Mouse (Mus musculus) hindbrain, embryonic 16.5 days (tissue): ENCODE data around the gene Cd70. TPM values are rescaled to one million over a fixed set of nuclear protein-coding genes. Genes with fewer than 3 reads are reported as not detected.

ENCODE experiments used
- ATAC-seq: fragments of 200-750 bp; cut with Nextera tagmentation; 2 replicates; pipeline ENCODE4 v1.8.0; 2017; ENCODE audit warnings: moderate TSS enrichment, moderate library complexity
- H3K27ac ChIP-seq: fragments of 300-500 bp; sonication (generic); 2 replicates; pipeline ENCODE4 v1.5.1; 2014; ENCODE audit warnings: low read depth, mild to moderate bottlenecking, control low read depth, low read length, moderate library complexity
- H3K27me3 ChIP-seq: fragments of 300-500 bp; sonication (generic); replicated peaks from 2 replicates; pipeline ENCODE4 v1.6.1; 2014; ENCODE audit warnings: low read length; ENCODE audit not compliant: control insufficient read depth, insufficient read depth
- H3K36me3 ChIP-seq: fragments of 300-500 bp; sonication (generic); 2 replicates; pipeline ENCODE4 v1.6.1; 2014; ENCODE audit warnings: mild to moderate bottlenecking, low read length, moderate library complexity, mixed read lengths; ENCODE audit not compliant: control insufficient read depth, insufficient read depth
- H3K4me1 ChIP-seq: fragments of 300-500 bp; sonication (generic); 2 replicates; pipeline ENCODE4 v1.6.1; 2014; ENCODE audit warnings: low read depth, low read length; ENCODE audit not compliant: control insufficient read depth, insufficient read depth
- H3K4me2 ChIP-seq: fragments of 300-500 bp; sonication (generic); 2 replicates; pipeline ENCODE4 v1.6.1; 2014; ENCODE audit warnings: mild to moderate bottlenecking, low read length, control low read depth, moderate library complexity
- H3K4me3 ChIP-seq: fragments of 300-500 bp; sonication (generic); 2 replicates; pipeline ENCODE4 v1.5.1; 2014; ENCODE audit warnings: mild to moderate bottlenecking, low read length, control low read depth, moderate library complexity
- H3K9ac ChIP-seq: fragments of 300-500 bp; sonication (generic); 2 replicates; pipeline ENCODE4 v1.6.1; 2014; ENCODE audit warnings: low read depth, mild to moderate bottlenecking, control low read depth, low read length, moderate library complexity
- H3K9me3 ChIP-seq: fragments of 300-500 bp; sonication (generic); 2 replicates; pipeline ENCODE4 v1.6.1; 2014; ENCODE audit warnings: mild to moderate bottlenecking, low read length, moderate library complexity; ENCODE audit not compliant: control insufficient read depth
- WGBS: fragments of 180-500 bp; shearing (Covaris S2); extraction: QIAGEN DNeasy Blood & Tissue Kit; methylation state at CpG from one replicate; pipeline ENCODE4 v1.1.7; 2014; 5-methylcytosine and 5-hydroxymethylcytosine counted together
- polyA plus RNA-seq: library from polyadenylated mRNA; unstranded; fragments of >200 nt; fragmentation: Nextera tagmentation; extraction: Ambion mirVana; gene quantifications from 2 replicates; pipeline ENCODE4 v1.2.1, GENCODE M21; 2015

The Cd70 gene
- 1.9 and 2.1 TPM in 2 replicates for polyA plus RNA-seq

DNA sequence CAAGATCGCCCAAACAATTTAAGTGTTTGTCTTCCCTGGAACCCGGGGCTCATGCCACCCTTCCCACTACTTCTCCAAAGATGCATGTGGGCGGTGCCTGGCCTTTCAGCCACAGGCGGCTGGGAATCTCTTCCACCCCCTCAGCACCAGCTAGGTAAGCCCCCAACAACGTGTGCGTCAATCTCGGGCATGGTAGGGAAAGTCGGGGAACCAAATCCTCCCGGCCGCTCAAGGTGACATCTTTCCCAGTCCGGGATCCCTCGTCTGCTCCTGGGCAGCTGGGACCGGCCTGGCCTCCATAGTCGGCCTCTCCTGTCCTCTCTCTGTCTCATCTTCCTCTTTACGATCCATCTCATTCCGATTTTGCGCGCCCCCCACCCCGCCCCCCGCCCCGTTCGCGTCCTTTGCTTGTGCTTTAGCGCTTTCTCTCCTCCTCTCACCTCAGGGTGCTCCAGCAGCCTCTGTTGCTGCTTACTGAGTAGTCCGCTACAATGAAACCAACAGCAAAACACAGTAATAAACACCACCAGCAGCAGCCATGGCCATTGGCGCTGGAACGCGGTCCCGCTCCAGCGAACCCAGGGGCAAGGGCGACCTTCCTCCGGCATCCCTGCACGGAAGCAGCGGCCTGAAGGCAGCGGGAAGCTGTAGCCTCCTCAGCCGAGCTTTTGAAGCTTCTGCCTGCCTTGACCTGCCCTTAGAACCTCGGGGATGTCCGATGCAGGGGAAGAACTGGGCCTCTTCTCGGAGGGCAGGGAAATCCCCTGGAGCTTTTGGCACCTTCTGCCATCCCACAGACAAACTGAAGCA is at the start of gene Cd70:
Gene Cd70 (minus strand): TSS at position 784 of the 810 bp plus-strand sequence.
- no peaks in the 10 kb centered on the region for H3K9me3 ChIP-seq
- H3K4me2 ChIP-seq, result peak within 1 kb of the TSS; percentile 74
- peak within 1 kb of the TSS; percentile 63 for H3K9ac ChIP-seq
- peak within 1 kb of the TSS; percentile 40 for H3K4me3 ChIP-seq
- peaks cover 10% of the 10 kb centered on the region for H3K27me3 ChIP-seq
- WGBS, result 3% methylated on average over 39 of the region's 39 CpGs
- ATAC-seq, result peak; percentile 73
- H3K27ac ChIP-seq, result no peak within 1 kb of the TSS
- H3K4me1 ChIP-seq, result peaks cover 8% of the 10 kb centered on the region; the same call in 1 of the 2 replicates
- H3K36me3 ChIP-seq, result no peaks in the 10 kb centered on the region

DNA sequence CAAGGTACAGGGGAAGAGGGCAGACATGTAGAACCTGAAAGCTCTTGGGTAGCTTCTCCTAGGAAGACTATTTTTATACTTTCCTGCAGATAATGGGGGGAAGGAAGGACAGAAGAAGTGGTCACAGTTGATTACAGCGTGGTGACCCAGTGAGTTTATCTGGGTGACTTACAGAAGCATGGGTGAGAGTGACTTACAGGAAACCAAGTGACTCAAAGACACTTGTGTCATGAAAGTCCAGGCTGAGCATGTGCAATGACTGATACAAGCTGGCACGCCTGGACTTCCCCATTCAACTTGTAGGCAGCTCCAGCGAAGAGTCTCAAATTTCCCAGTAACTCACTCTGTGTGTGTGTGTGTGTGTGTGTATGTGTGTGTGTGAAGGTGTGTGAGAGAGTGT is 48.7 kb upstream of the Cd70 start:
- Histone ChIP-seq H3K9me3 (no peaks in the 10 kb centered on the region), H3K9ac (no peak overlapping the region), H3K36me3 (no peaks in the 10 kb centered on the region), H3K4me3 (no peak overlapping the region), H3K27ac (no peak overlapping the region), H3K4me2 (no peak overlapping the region), H3K27me3 (no peaks in the 10 kb centered on the region), H3K4me1 (no peaks in the 10 kb centered on the region)
- 78% methylated on average over 3 of the region's 3 CpGs for WGBS
- no peak for ATAC-seq

DNA sequence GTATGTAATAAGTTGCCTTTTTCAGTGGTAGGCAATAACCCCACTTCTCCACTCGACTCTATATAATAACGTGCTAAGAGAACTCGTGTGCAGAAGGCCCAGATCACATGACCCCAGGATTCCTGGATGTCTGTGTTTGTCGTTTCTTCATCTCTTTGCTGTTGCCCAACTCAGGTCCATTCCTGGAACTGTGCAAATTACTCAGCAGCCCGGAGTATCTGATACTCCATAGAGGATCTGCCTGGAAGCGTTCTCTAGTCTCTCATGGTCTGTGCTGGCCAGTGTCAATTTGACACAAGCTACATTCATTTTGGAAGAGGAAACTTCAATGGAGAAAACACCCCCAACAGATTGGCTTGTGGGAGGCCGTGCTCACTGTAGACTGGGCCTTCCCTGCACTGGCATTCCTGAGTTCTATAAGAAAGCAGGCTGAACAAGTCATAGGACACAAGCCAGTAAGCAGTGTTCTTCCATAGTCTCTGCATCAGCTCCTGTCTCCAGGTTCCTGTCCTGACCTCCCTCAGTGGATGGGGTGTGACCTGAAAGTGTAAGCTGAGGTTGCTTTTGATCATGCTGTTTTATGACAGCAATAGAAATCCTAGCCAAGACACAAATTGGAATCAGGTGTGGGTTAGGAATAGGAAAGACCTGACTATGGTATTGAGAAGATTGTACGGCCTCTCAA is 45.9 kb upstream of the Cd70 start:
- Histone ChIP-seq H3K27me3 (no peaks in the 10 kb centered on the region), H3K9ac (no peak overlapping the region), H3K9me3 (no peaks in the 10 kb centered on the region), H3K36me3 (no peaks in the 10 kb centered on the region), H3K4me3 (no peak overlapping the region), H3K27ac (no peak overlapping the region), H3K4me1 (no peaks in the 10 kb centered on the region), H3K4me2 (no peak overlapping the region)
- 88% methylated on average over 8 of the region's 8 CpGs for WGBS
- no peak for ATAC-seq

DNA sequence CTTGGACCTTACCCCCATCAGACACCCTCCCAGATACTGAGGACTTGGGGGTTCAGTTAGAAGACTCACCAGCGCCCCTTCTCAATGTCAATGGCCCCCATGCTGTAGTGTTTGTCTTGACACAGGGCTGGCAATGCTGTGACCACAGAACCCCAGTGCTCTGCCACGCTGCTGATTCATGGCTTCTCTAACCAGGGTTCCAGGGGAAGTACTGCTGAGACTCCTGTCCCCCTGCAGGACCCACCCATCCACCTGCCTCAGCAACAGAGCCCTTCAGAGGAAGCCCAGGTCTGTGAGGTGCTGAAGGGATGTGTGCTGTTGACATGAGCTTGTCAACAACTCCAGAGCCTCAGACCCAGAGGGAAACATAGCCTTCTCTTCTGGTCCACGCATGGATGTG is 45.2 kb upstream of the Cd70 start:
- 86% methylated on average over 3 of the region's 3 CpGs for WGBS
- H3K4me1 ChIP-seq, result no peaks in the 10 kb centered on the region

DNA sequence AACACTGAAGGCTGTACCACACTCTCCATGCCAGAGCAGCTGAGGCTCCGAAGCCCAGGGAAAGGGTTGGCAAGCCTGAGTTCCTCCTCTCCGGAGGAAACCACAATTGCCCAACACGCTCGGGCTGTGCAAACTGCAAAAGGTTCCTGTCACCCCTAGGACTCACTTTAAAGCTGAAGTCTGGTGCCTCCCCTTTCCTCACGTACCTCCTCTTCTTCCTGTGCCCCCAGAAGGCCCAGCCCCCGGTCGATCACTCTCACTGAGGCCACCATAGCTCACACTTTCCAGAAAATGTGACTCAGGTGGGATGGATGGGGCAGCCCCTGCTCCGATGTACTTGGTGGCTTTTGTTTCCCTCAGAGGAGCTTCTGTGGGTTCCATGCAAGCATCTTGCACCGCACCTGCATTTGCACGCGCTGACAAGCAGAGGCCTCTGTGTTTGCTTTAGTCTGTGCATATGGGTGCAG is 44.5 kb upstream of the Cd70 start, which contains the start of gene Tnfsf14:
Gene Tnfsf14 (minus strand): TSS at position 137 of the 467 bp plus-strand sequence.
- H3K4me1 ChIP-seq, result no peaks in the 10 kb centered on the region
- 88% methylated on average over 11 of the region's 11 CpGs for WGBS
- ATAC-seq, result no peak

More for the DNA sequence above, 45.2 kb upstream of the Cd70 start:
- H3K4me3 ChIP-seq, result no peak overlapping the region
- no peaks in the 10 kb centered on the region for H3K36me3 ChIP-seq
- no peaks in the 10 kb centered on the region for H3K27me3 ChIP-seq
- no peak overlapping the region for H3K27ac ChIP-seq
- H3K9ac ChIP-seq, result no peak overlapping the region
- no peak for ATAC-seq
- H3K9me3 ChIP-seq, result no peaks in the 10 kb centered on the region
- no peak overlapping the region for H3K4me2 ChIP-seq

DNA sequence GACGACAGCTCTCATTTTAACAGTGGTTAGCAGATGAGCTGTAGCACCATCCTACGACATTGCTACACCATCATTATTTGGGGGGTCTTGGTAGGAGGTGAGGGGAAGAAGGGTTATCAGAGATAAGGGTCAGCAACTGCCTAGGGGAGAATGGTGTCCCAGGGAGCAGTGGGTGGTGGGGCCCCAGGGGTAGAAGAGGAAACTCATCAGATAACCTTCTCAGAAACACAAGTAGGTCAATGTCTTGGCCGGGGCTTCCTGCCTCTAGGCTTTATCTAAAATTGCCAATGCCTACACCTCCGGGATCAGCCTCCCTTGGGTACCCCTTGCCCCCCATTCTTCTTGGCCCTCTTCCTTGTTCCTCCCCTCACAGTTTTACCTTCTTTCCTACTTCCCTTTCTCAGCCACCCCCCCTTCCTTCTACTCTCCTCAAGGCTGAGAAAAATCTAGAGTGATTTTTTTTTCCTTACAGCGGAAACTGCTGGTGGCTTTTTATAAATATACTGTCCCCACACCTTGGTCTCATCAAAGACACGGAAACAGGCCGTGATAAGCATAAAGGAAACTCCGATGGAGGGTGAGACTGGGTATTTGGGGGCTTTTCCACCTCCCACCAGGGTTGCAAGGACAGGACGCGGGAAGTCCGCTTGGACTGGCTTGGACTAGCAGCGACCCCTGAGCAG is 39.1 kb upstream of the Cd70 start:
- no peak overlapping the region for H3K4me2 ChIP-seq
- no peaks in the 10 kb centered on the region for H3K4me1 ChIP-seq
- no peak overlapping the region for H3K4me3 ChIP-seq
- H3K36me3 ChIP-seq, result no peaks in the 10 kb centered on the region
- no peak overlapping the region for H3K27ac ChIP-seq
- 88% methylated on average over 12 of the region's 12 CpGs for WGBS
- no peak for ATAC-seq
- no peak overlapping the region for H3K9ac ChIP-seq
- H3K9me3 ChIP-seq, result no peaks in the 10 kb centered on the region
- H3K27me3 ChIP-seq, result no peaks in the 10 kb centered on the region

More for the DNA sequence above, 44.5 kb upstream of the Cd70 start, which contains the start of gene Tnfsf14:
- no peak within 1 kb of the TSS for H3K27ac ChIP-seq
- no peak within 1 kb of the TSS for H3K9ac ChIP-seq
- H3K36me3 ChIP-seq, result no peaks in the 10 kb centered on the region
- no peaks in the 10 kb centered on the region for H3K27me3 ChIP-seq
- no peaks in the 10 kb centered on the region for H3K9me3 ChIP-seq
- H3K4me3 ChIP-seq, result no peak within 1 kb of the TSS
- H3K4me2 ChIP-seq, result no peak within 1 kb of the TSS

DNA sequence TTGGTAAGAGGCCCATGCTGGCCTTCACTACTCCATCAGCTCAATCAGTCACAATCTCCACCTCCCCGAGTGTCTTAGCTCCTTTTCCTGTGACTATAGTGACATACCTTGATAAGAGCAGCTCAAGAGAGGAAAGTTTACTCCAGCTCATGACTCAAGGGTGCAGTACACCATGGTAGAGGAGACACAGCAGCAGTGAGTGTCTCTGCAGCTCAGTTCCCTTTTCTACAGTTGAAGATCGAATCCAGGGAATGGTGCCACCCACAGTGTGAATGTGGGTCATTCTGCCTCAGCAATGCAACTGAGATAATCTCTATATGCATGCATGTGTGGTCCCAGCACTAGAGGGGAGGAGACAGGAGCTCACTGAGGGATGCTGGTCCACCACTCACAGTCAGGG is 36.1 kb upstream of the Cd70 start:
- no peaks in the 10 kb centered on the region for H3K4me1 ChIP-seq
- no peak overlapping the region for H3K4me3 ChIP-seq
- no peaks in the 10 kb centered on the region for H3K9me3 ChIP-seq
- H3K27ac ChIP-seq, result no peak overlapping the region
- WGBS, result 76% methylated on average over 2 of the region's 2 CpGs
- H3K9ac ChIP-seq, result no peak overlapping the region
- no peaks in the 10 kb centered on the region for H3K36me3 ChIP-seq
- H3K4me2 ChIP-seq, result no peak overlapping the region
- H3K27me3 ChIP-seq, result no peaks in the 10 kb centered on the region
- ATAC-seq, result no peak

DNA sequence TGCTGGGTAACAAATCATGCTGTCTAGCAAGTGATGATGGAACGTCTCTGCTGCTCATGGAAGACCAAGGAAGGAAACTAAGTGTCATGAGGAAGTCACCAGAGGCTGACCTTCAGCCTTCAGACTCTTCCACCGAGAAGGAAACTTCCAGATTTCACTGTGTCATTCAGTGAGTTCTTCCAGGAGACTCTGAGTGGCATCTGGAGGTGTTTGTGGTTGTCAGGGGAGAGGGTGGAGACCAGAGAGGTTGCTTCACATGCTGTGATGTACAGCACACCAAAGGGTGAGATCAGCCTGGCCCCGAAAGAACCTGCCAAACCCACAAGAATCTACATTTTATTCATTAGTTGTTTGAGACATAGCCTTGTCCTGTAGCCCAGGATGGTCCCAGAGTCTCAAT is 33.3 kb upstream of the Cd70 start:
- no peak overlapping the region for H3K9ac ChIP-seq
- H3K4me2 ChIP-seq, result no peak overlapping the region
- ATAC-seq, result no peak
- H3K36me3 ChIP-seq, result no peaks in the 10 kb centered on the region
- H3K4me1 ChIP-seq, result no peaks in the 10 kb centered on the region
- WGBS, result 73% methylated on average over 3 of the region's 3 CpGs
- H3K27me3 ChIP-seq, result no peaks in the 10 kb centered on the region
- no peak overlapping the region for H3K27ac ChIP-seq
- H3K4me3 ChIP-seq, result no peak overlapping the region
- H3K9me3 ChIP-seq, result no peaks in the 10 kb centered on the region

DNA sequence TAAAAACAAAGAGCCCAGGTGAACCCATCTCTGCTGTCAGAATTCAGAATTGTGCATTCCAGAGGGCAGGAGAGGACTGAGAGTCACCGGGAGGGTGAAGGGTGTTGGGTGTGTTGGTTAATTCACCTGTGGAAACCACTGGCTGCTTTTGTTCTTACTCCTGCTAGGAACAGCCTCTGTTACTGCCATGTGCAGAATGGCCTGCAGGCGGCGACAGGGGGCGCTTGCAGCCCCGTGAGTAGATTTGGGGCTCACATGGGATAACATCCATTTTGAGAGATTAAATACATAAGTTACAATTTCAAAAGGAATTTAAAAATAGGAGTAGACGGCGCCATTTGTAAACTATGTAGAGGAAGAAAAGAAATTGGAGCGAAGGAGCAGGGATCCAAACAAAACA is 30.8 kb upstream of the Cd70 start:
- 34% methylated on average over 8 of the region's 8 CpGs for WGBS
- H3K4me3 ChIP-seq, result no peak overlapping the region
- H3K27ac ChIP-seq, result no peak overlapping the region
- H3K27me3 ChIP-seq, result no peaks in the 10 kb centered on the region
- no peaks in the 10 kb centered on the region for H3K36me3 ChIP-seq
- ATAC-seq, result no peak
- no peaks in the 10 kb centered on the region for H3K9me3 ChIP-seq
- H3K4me1 ChIP-seq, result no peaks in the 10 kb centered on the region
- no peak overlapping the region for H3K9ac ChIP-seq
- no peak overlapping the region for H3K4me2 ChIP-seq
